Mouse (Mus musculus): ENCODE results near the gene Gm5483. TPM values are rescaled to one million over a fixed set of nuclear protein-coding genes. Genes with fewer than 3 reads are reported as not detected.

The Gm5483 gene
- total RNA-seq (2023) = not detected in 4 replicates

GRCm38 (mm10) chr16:36183912-36184311, at the start of gene Gm5483:
Gene Gm5483, plus strand, starts transcription at chr16:36184212.

DNA sequence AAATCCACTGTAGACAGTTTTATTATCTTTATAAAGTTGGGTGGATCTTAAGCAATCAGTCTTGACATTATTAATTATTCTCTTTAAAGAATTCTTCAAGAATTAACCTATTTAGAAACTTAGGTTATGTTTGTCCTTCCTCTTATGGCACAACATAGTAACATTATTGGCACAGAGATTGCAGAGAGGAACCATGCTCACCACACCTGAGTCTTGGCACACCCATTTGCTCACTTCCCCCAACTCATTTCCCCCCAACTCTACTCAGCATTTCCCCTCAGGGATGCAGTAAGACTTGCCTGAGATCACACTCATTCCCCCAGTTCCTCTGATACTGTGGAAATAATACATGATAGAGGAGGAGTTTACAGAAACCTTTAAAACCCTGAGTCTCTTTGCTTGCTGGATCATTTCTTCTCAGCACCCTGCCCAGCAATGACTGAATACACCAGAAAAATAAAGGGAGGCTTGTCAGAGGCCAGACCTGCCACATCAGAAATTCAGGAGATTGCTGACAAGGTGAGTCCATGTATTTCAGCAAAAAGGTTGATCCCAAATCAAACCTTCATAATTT, 27.5 kb upstream of the Gm5483 start, which contains the start of gene Stfa2l1:
Gene Stfa2l1 (plus strand): TSS at position 410 of the 574 bp plus-strand sequence.

DNA sequence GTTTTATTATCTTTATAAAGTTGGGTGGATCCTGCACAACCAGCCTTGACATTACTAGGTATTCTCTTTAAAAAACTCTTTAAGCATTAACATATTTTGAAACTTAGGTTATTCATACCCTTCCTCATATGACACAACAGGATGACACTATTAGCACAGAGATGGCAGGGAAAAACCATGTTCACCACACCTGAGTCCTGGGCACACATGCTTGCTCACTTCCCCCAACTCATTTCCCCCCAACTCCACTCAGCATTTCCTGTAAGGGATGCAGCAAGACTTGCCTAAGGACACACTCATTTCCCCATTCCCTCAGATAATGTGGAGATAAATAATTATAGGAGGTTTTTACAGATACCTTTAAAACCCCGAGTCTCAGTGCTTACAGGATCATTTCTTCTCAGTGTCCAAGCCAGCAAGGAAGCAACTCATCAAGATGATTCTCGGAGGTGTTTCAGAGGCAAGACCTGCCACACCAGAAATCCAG, 26.0 kb downstream of the Gm5483 start, which contains the start of gene Gm5416:
Gene Gm5416 (plus strand): TSS at position 437 of the 487 bp plus-strand sequence.

DNA sequence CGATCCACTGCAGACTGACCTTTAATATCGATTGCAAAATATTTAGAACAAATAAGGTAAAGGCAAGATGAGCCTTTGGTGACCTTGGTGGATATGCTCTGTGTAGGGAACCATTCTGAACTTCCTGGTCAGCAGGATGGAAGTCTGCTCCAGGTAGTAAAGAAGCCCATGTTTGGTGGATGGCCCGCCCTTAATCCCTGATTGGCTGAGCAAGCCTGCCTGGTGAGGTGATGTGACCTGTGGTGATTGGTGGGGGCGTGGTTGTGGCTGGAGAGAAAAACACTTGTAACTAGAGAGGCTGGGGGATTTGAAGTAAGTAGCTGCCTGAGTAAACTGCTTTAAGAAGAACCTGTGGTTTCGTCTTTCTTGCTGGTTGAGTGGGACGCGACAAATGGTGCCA, 37.2 kb downstream of the Gm5483 start, which contains the start of gene 2010005H15Rik:
Gene 2010005H15Rik (plus strand): TSS at position 301 of the 400 bp plus-strand sequence.

Other genes starting within 250 kb of the Gm5483 start
- gene Parp9, start 245.7 kb upstream of the Gm5483 start, total RNA-seq (2023) = 44.3 to 51.9 TPM (median 48.7 TPM) in 4 replicates
- gene Dtx3l, start 245.1 kb upstream of the Gm5483 start, total RNA-seq (2023) = 29.3 to 34.0 TPM (median 30.4 TPM) in 4 replicates
- gene Kpna1, start 205.5 kb upstream of the Gm5483 start, total RNA-seq (2023) = 162 to 196 TPM (median 172 TPM) in 4 replicates
- gene Wdr5b, start 143.0 kb upstream of the Gm5483 start, total RNA-seq (2023) = 15.4 to 17.9 TPM (median 17.2 TPM) in 4 replicates
- 27.6 to 31.6 TPM (median 29.2 TPM) in 4 replicates for gene Fam162a, start 112.6 kb upstream of the Gm5483 start, total RNA-seq (2023)
- 26.9 to 36.5 TPM (median 31.1 TPM) in 4 replicates for gene Ccdc58, start 112.5 kb upstream of the Gm5483 start, total RNA-seq (2023)
- gene Csta1, start 53.0 kb upstream of the Gm5483 start, total RNA-seq (2023) = not detected in 4 replicates
- not detected in 4 replicates for gene Stfa2l1, start 27.4 kb upstream of the Gm5483 start, total RNA-seq (2023)
- gene Gm5416, start 26.2 kb downstream of the Gm5483 start, total RNA-seq (2023) = not detected in 4 replicates
- gene 2010005H15Rik, start 37.3 kb downstream of the Gm5483 start, total RNA-seq (2023) = not detected in 4 replicates
- not detected in 4 replicates for gene Stfa1, start 92.7 kb downstream of the Gm5483 start, total RNA-seq (2023)
- not detected in 4 replicates for gene BC117090, start 150.1 kb downstream of the Gm5483 start, total RNA-seq (2023)
- not detected in 4 replicates for gene BC100530, start 183.5 kb downstream of the Gm5483 start, total RNA-seq (2023)
- not detected in 4 replicates for gene Stfa2, start 224.2 kb downstream of the Gm5483 start, total RNA-seq (2023)